Mouse (Mus musculus) spleen, embryonic (tissue): ENCODE measurements at regions not wholly inside any gene's neighbourhood (a gene's known extent, or its start where the extent isn't known, plus 50 kb on each side); places are given as distances from the start of the nearest gene placed in this dataset.

Experiments
- CTCF ChIA-PET: fragments of 350-600 bp; sonication (Branson Sonifier 250); formaldehyde crosslinking; loops from one replicate; lab custom pipeline; 2022; lab: Charles Lee

DNA sequence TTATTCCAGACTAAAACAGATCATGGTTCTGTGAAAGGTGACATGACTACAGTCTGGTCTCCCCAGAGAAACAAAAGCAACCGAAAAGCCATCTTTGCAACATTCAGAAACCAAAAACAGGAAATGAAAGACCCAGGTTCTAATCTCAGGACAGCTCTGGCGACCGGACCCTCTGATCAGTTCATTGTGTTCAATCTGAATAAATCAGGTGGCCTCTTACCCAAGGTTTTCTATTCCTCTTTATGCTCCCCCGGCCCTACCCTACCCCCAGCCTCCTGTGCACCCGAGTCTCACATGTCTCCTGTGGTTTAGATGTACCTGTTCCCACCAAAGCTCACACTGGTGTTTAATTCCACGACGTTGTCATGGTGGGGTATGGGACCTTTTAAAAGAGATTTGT, 238.6 kb upstream of the Jmjd1c start:
- CTCF ChIA-PET: no interaction called here

DNA sequence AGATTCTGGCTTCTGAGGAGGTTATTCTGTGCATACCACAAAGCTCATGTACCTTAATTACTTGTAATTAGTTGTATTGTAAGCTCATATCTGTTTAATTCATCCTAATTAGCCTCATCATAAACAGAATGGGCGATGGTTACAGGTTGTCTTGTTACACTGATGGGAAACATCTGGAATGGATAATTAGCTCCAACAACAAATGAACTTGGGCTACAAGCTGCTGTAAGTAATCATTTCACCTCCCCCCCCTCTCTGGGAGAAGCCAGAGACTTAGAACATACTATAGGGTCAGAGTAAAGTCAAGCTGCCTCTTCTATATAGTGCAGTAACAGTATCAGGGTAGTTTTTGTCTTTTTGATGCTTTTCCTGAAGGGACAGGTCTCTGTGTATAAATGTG, 234.5 kb upstream of the Jmjd1c start:
- CTCF ChIA-PET: no interaction called here

DNA sequence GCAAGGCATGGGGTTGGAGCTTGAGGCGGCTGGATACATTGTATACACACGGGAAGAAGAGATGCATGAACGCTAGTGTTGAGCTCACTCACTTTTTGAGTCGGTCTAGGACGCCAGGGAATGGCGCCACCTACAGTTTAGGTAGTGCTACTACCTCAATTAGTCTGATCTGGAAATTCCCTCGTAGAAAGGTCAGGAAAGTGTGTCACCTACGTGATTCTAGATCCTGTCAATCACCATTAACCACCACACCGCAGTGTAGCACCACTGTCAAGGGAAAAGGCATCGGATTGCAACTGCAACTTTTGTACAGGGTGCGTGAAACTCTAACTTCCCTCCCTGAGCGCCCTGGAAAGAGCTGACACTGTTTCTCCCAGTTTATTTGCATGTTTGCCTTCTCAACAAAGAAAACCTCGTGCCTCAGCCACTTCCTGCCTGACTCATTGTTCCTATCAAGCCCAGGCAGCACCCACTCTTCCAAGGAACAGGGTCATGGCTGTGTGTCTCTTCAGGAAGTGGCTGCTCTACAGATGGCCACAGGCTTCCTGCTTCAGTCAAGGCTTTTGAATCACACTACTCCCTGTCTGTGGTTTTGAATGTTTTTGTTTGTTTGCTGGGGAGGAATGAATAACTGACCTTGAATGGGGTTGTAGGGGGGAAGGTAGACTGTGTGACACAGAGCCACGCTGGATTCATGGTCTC, 231.6 kb upstream of the Jmjd1c start:
- CTCF ChIA-PET: interaction anchor here (0.6 to 1.2 kb wide), 3 partner anchors 10 to 432 kb away, joined by 3 to 9 read pairs (median 6); no protein-coding TSS in a partner anchor

GRCm38 (mm10) chr10:66865010-66865582, 230.8 kb upstream of the Jmjd1c start:
- CTCF ChIA-PET: no interaction called here

GRCm38 (mm10) chr10:66871133-66871664, 224.7 kb upstream of the Jmjd1c start:
- CTCF ChIA-PET: interaction anchor here (1.6 kb wide), 1 partner anchor 18 kb away, joined by 3 read pairs; no protein-coding TSS in a partner anchor

- CTCF ChIA-PET: interaction anchor here (1.6 kb wide), 1 partner anchor 18 kb away, joined by 3 read pairs; no protein-coding TSS in a partner anchor
Observed at GRCm38 (mm10) chr10:66871673-66872072, 224.3 kb upstream of the Jmjd1c start.

GRCm38 (mm10) chr10:66873468-66873867, 222.5 kb upstream of the Jmjd1c start:
- CTCF ChIA-PET: interaction anchor here (1.2 kb wide), 1 partner anchor 10 kb away, joined by 3 read pairs; no protein-coding TSS in a partner anchor

- CTCF ChIA-PET: no interaction called here
Observed at GRCm38 (mm10) chr10:66879071-66879470, 216.9 kb upstream of the Jmjd1c start.

GRCm38 (mm10) chr10:66882825-66883224, 213.1 kb upstream of the Jmjd1c start:
- CTCF ChIA-PET: no interaction called here

GRCm38 (mm10) chr10:66885575-66885974, 210.3 kb upstream of the Jmjd1c start:
- CTCF ChIA-PET: no interaction called here

DNA sequence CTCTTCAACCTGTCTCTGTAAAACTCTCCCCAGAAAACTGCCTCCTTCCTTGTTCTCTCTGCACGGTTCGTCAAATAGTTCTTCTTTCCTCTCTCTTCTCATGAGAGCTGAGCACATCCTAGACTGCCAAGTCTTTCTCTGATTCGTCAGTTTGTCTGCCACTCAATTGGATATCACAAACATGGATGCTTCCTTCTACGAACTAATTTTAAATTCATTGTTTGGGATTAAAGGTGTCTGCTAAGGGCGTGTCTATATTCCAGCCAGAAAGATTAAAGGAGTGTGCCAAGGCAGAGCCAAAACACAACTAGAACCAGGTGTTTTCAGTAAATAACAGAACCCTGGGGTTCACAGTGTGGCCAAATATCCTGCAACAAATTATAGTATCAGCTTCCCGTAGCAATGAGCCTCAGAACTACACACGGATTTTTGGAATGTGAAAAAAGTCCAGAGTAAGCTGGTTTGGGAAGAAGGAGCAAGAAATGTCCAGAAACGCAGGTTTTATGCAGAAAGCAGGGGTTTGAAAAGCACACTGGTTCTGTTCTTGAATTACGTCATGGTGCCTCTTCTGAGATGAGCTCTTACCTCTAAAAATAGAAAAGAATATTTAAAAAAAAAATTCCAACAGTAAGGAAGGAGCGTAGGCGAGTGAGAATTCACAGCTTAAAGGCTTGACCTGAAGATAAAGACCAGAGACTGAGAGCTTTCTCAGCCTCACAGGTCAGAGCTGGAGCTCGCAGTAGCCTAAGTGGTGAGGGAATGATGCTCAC, 206.0 kb upstream of the Jmjd1c start:
- CTCF ChIA-PET: no interaction called here

DNA sequence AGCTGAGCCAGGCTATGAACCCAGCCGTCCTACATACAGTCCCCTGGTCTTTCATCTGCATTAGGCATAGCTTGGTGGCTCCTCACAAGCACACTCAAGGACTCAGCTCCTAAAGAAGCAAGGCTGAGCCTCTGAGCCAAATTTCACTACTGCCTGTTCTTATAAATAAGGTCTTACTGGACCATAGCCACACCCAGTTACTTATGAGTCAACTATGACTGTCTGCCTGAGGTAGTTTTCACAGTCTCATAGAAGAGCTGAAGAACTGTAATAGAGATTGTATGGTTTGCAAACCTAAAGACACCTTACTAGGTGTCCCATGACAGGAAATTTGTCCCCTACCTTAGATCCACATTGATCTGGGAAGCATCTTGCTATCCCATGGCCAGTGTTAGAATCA, 204.1 kb upstream of the Jmjd1c start:
- CTCF ChIA-PET: no interaction called here

- CTCF ChIA-PET: no interaction called here
Observed at GRCm38 (mm10) chr10:66893836-66894235, 202.1 kb upstream of the Jmjd1c start.

- CTCF ChIA-PET: no interaction called here
Observed at GRCm38 (mm10) chr10:66896698-66897622, 199.0 kb upstream of the Jmjd1c start.

- CTCF ChIA-PET: no interaction called here
Observed at GRCm38 (mm10) chr10:66899724-66900123, 196.2 kb upstream of the Jmjd1c start.

GRCm38 (mm10) chr10:66900781-66901180, 195.1 kb upstream of the Jmjd1c start:
- CTCF ChIA-PET: no interaction called here

DNA sequence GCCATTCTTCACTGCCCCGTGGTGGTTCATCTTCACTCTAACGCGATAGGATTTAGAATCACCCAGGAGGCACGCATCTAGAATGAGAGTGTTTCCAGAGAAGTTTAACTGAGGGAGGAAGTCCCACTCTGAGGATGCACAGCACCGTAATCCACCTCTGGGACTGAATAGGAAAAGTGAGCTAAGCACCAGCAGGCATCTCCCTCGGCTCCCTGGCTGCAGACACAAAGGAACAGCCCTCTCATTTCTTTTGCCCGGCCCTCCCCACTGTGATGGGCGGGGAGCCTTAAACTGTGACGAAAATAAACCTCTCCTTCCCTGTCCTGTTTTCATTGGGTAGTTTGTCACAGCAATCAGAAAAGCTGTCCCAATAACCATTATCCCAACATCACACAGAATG, 194.1 kb upstream of the Jmjd1c start:
- CTCF ChIA-PET: no interaction called here

DNA sequence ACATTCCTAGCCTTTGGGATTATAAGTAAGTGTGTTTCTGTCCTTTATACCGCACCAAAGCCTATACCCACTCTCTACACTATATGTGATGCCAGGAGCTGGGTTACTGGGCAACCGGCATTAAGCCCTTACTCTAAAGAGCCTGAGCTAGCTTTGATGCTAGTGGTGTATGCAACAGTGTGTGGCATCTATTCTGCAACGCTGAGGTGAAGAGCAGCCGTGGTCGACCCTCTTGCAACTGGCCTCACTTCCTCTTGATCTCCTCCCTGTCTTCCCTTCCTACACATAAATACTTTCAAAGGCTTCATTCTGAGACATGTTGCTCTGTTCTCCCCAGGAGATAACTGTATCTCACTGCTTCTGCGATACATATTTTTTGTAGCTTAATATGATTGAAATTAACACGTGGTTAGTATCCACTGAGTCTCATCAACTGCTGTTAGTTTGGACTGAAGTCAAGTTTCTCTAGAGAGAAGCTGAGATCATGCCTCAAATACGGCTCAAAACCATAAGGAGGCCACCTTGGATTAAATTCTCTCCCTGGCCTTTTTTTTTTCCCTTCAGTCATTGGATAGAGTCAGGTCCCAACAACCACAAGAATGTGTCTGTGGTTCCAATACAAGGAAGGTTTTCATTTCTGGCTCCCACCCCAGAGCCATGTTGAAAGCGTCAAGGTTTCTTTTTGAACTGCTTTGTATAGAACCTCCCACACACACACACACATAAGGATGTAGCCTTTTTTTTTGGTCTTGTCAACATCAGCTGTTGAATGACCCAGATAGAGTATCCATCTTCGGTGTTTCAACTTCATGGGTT, 191.2 kb upstream of the Jmjd1c start:
- CTCF ChIA-PET: interaction anchor here (0.6 kb wide), 1 partner anchor 193 kb away, joined by 3 read pairs; no protein-coding TSS in a partner anchor

- CTCF ChIA-PET: no interaction called here
Observed at GRCm38 (mm10) chr10:66907842-66908241, 188.1 kb upstream of the Jmjd1c start.
